Mouse (Mus musculus) testis, adult 2 months (tissue): ENCODE results near the gene Nlrp1a. TPM values are rescaled to one million over a fixed set of nuclear protein-coding genes. Genes with fewer than 3 reads are reported as not detected.

ENCODE experiments used
- H3K27ac ChIP-seq: fragments of 200-500 bp; 2 replicates; pipeline ENCODE4 v1.5.1; 2012; ENCODE audit warnings: low read depth, low read length; ENCODE audit not compliant: control insufficient read depth, insufficient read depth
- H3K27me3 ChIP-seq: fragments of 200-500 bp; 2 replicates; pipeline ENCODE4 v1.6.1; 2012; ENCODE audit warnings: mild to moderate bottlenecking, low read length, moderate library complexity; ENCODE audit not compliant: control insufficient read depth, insufficient read depth
- H3K36me3 ChIP-seq: fragments of 200-500 bp; 2 replicates; pipeline ENCODE4 v1.6.1; 2012; ENCODE audit warnings: mild to moderate bottlenecking, low read length; ENCODE audit not compliant: control insufficient read depth, insufficient read depth
- H3K4me1 ChIP-seq: fragments of 200-500 bp; 2 replicates; pipeline ENCODE4 v1.6.1; 2012; ENCODE audit warnings: low read length; ENCODE audit not compliant: control insufficient read depth, insufficient read depth
- H3K4me3 ChIP-seq: fragments of 200-500 bp; 2 replicates; pipeline ENCODE4 v1.5.1; 2012; ENCODE audit warnings: low read depth, mild to moderate bottlenecking, low read length, moderate library complexity, mixed read lengths; ENCODE audit not compliant: control insufficient read depth
- CTCF ChIP-seq: fragments of 200-500 bp; IDR thresholded peaks from 2 replicates; pipeline ENCODE4 v1.5.1; 2012; ENCODE audit warnings: low read depth, mild to moderate bottlenecking, inconsistent platforms, low read length, moderate library complexity; ENCODE audit not compliant: control insufficient read depth, insufficient read depth, insufficient replicate concordance
- POLR2A ChIP-seq: fragments of 200-500 bp; IDR thresholded peaks from 2 replicates; pipeline ENCODE4 v1.6.1; 2012; ENCODE audit warnings: low read depth, mild to moderate bottlenecking, inconsistent platforms, low read length, moderate library complexity; ENCODE audit not compliant: control insufficient read depth
- polyA plus RNA-seq: library from polyadenylated mRNA; depleted of rRNA; stranded (reverse); fragments of >200 nt; gene quantifications from 2 replicates; pipeline ENCODE4 v1.2.3, GENCODE M21; 2012; rRNA removed

Nlrp1a gene
- polyA plus RNA-seq: not detected in 2 replicates

- Histone ChIP-seq H3K27me3 (no peaks in the 10 kb centered on the region), H3K36me3 (no peaks in the 10 kb centered on the region), H3K27ac (no peak within 1 kb of the TSS), H3K4me3 (no peak within 1 kb of the TSS; the same call in 1 of the 2 replicates), H3K4me1 (no peaks in the 10 kb centered on the region)
- TF ChIP-seq POLR2A: no peak
- TF ChIP-seq CTCF: no peak
Measured at GRCm38 (mm10) chr11:71144661-71145060, at the start of gene Nlrp1a. Gene Nlrp1a, minus strand, starts transcription at chr11:71144704.

GRCm38 (mm10) chr11:71169633-71170032 lies 25.1 kb upstream of the Nlrp1a start:
- no peak overlapping the region for H3K27ac ChIP-seq
- no peak overlapping the region for H3K4me3 ChIP-seq
- no peaks in the 10 kb centered on the region for H3K36me3 ChIP-seq
- no peak for TF ChIP-seq CTCF
- H3K4me1 ChIP-seq: no peaks in the 10 kb centered on the region
- no peaks in the 10 kb centered on the region for H3K27me3 ChIP-seq

- no peaks in the 10 kb centered on the region for H3K4me1 ChIP-seq
- TF ChIP-seq CTCF: no peak
- TF ChIP-seq POLR2A: no peak
- H3K27ac ChIP-seq: no peak overlapping the region
- H3K4me3 ChIP-seq: no peak overlapping the region
- no peaks in the 10 kb centered on the region for H3K27me3 ChIP-seq
- H3K36me3 ChIP-seq: no peaks in the 10 kb centered on the region
Measured at GRCm38 (mm10) chr11:71164139-71164538, 19.6 kb upstream of the Nlrp1a start.

- H3K36me3 ChIP-seq: no peaks in the 10 kb centered on the region
- no peak overlapping the region for H3K27ac ChIP-seq
- no peaks in the 10 kb centered on the region for H3K4me1 ChIP-seq
- H3K4me3 ChIP-seq: no peak overlapping the region
- TF ChIP-seq CTCF (no peak), POLR2A (no peak)
- H3K27me3 ChIP-seq: no peaks in the 10 kb centered on the region
Measured at GRCm38 (mm10) chr11:71159439-71160136, 15.1 kb upstream of the Nlrp1a start.

- Histone ChIP-seq H3K27me3 (no peaks in the 10 kb centered on the region), H3K4me1 (no peaks in the 10 kb centered on the region), H3K36me3 (no peaks in the 10 kb centered on the region), H3K27ac (no peak overlapping the region), H3K4me3 (no peak overlapping the region)
- no peak for TF ChIP-seq POLR2A
- no peak for TF ChIP-seq CTCF
Measured at GRCm38 (mm10) chr11:71155272-71155671, 10.8 kb upstream of the Nlrp1a start.

- no peaks in the 10 kb centered on the region for H3K4me1 ChIP-seq
- no peak overlapping the region for H3K4me3 ChIP-seq
Measured at GRCm38 (mm10) chr11:71142031-71142430, 2.5 kb downstream of the Nlrp1a start.

GRCm38 (mm10) chr11:71107128-71107527 lies 37.4 kb downstream of the Nlrp1a start:
- Histone ChIP-seq H3K36me3 (no peaks in the 10 kb centered on the region), H3K27me3 (no peaks in the 10 kb centered on the region), H3K27ac (no peak overlapping the region), H3K4me1 (no peaks in the 10 kb centered on the region; the same call in 1 of the 2 replicates), H3K4me3 (no peak overlapping the region)
- TF ChIP-seq POLR2A: no peak
- TF ChIP-seq CTCF: no peak

More at GRCm38 (mm10) chr11:71142031-71142430, 2.5 kb downstream of the Nlrp1a start:
- no peaks in the 10 kb centered on the region for H3K36me3 ChIP-seq
- no peaks in the 10 kb centered on the region for H3K27me3 ChIP-seq
- no peak for TF ChIP-seq CTCF
- no peak for TF ChIP-seq POLR2A
- no peak overlapping the region for H3K27ac ChIP-seq
